Mouse (Mus musculus) hindbrain, embryonic 12.5 days (tissue): Measurements from ENCODE around the gene Syk. TPM values are rescaled to one million over a fixed set of nuclear protein-coding genes. Genes with fewer than 3 reads are reported as not detected.

Experiments used
- ATAC-seq: fragments of 200-750 bp; cut with Nextera tagmentation; 2 replicates; pipeline ENCODE4 v1.8.0; 2017; ENCODE audit warnings: moderate TSS enrichment; ENCODE audit not compliant: low FRiP score
- H3K27ac ChIP-seq: fragments of 300-500 bp; sonication (generic); 2 replicates; pipeline ENCODE4 v1.5.1; 2016; ENCODE audit warnings: mild to moderate bottlenecking
- H3K27me3 ChIP-seq: fragments of 300-500 bp; sonication (generic); 2 replicates; pipeline ENCODE4 v1.6.1; 2016; ENCODE audit warnings: mild to moderate bottlenecking
- H3K36me3 ChIP-seq: fragments of 300-500 bp; sonication (generic); 2 replicates; pipeline ENCODE4 v1.6.1; 2016; ENCODE audit warnings: mild to moderate bottlenecking
- H3K4me1 ChIP-seq: fragments of 300-500 bp; sonication (generic); 2 replicates; pipeline ENCODE4 v1.6.1; 2016
- H3K4me2 ChIP-seq: fragments of 300-500 bp; sonication (generic); replicated peaks from 2 replicates; pipeline ENCODE4 v1.6.1; 2016; ENCODE audit warnings: mild to moderate bottlenecking
- H3K4me3 ChIP-seq: fragments of 300-500 bp; sonication (generic); 2 replicates; pipeline ENCODE4 v1.5.1; 2016; ENCODE audit warnings: mild to moderate bottlenecking
- H3K9ac ChIP-seq: fragments of 300-500 bp; sonication (generic); 2 replicates; pipeline ENCODE4 v1.6.1; 2016; ENCODE audit warnings: mild to moderate bottlenecking, moderate library complexity
- H3K9me3 ChIP-seq: fragments of 300-500 bp; sonication (generic); replicated peaks from 2 replicates; pipeline ENCODE4 v1.6.1; 2016; ENCODE audit warnings: mild to moderate bottlenecking
- WGBS: fragments of 180-500 bp; shearing (Covaris S2); methylation state at CpG from one replicate; pipeline ENCODE4 v1.1.7; 2016; 5-methylcytosine and 5-hydroxymethylcytosine counted together
- polyA plus RNA-seq: library from polyadenylated mRNA; unstranded; fragments of >200 nt; fragmentation: Nextera tagmentation; extraction: Ambion mirVana; gene quantifications from 2 replicates; pipeline ENCODE4 v1.2.1, GENCODE M21; 2016

Gene Syk
- polyA plus RNA-seq, 1 experiment from 2014 or later = 4.1 TPM

- WGBS = 82% methylated on average over 11 of the region's 11 CpGs
- H3K36me3 ChIP-seq = no peaks in the 10 kb centered on the region
- H3K4me1 ChIP-seq = peaks cover under 1% of the 10 kb centered on the region; the same call in 1 of the 2 replicates
- ATAC-seq = no peak
- no peak overlapping the region for H3K4me2 ChIP-seq
- H3K9me3 ChIP-seq = no peaks in the 10 kb centered on the region
- no peak overlapping the region for H3K27ac ChIP-seq
- H3K9ac ChIP-seq = no peak overlapping the region
- H3K4me3 ChIP-seq = no peak overlapping the region
- H3K27me3 ChIP-seq = no peaks in the 10 kb centered on the region; the same call in 1 of the 2 replicates
Observed at GRCm38 (mm10) chr13:52571591-52572384, 11.2 kb upstream of the Syk start.

GRCm38 (mm10) chr13:52572451-52573446 is 10.2 kb upstream of the Syk start:
- Histone ChIP-seq H3K4me3 (no peak overlapping the region), H3K27me3 (no peaks in the 10 kb centered on the region), H3K36me3 (no peaks in the 10 kb centered on the region), H3K9ac (no peak overlapping the region), H3K4me1 (peaks cover 4% of the 10 kb centered on the region; the same call in 1 of the 2 replicates), H3K4me2 (no peak overlapping the region), H3K27ac (no peak overlapping the region), H3K9me3 (no peaks in the 10 kb centered on the region)
- 82% methylated on average over 9 of the region's 9 CpGs for WGBS
- no peak for ATAC-seq

GRCm38 (mm10) chr13:52574311-52574710 is 8.7 kb upstream of the Syk start:
- H3K27ac ChIP-seq = no peak overlapping the region
- H3K9me3 ChIP-seq = no peaks in the 10 kb centered on the region
- peaks cover 8% of the 10 kb centered on the region; the same call in 1 of the 2 replicates for H3K4me1 ChIP-seq
- H3K27me3 ChIP-seq = peaks cover 3% of the 10 kb centered on the region; the same call in 1 of the 2 replicates
- no peak for ATAC-seq
- WGBS = 91% methylated on average over 2 of the region's 2 CpGs
- H3K9ac ChIP-seq = no peak overlapping the region
- H3K4me3 ChIP-seq = no peak overlapping the region
- no peaks in the 10 kb centered on the region for H3K36me3 ChIP-seq
- no peak overlapping the region for H3K4me2 ChIP-seq

- no peak overlapping the region for H3K4me2 ChIP-seq
- 84% methylated on average over 6 of the region's 6 CpGs for WGBS
- H3K9me3 ChIP-seq = no peaks in the 10 kb centered on the region
- H3K27ac ChIP-seq = no peak overlapping the region
- H3K9ac ChIP-seq = no peak overlapping the region
- H3K27me3 ChIP-seq = peaks cover 3% of the 10 kb centered on the region; the same call in 1 of the 2 replicates
- no peak overlapping the region for H3K4me3 ChIP-seq
- no peaks in the 10 kb centered on the region for H3K36me3 ChIP-seq
- ATAC-seq = no peak
- peaks cover 8% of the 10 kb centered on the region; the same call in 1 of the 2 replicates for H3K4me1 ChIP-seq
Observed at GRCm38 (mm10) chr13:52575483-52575882, 7.5 kb upstream of the Syk start.

DNA sequence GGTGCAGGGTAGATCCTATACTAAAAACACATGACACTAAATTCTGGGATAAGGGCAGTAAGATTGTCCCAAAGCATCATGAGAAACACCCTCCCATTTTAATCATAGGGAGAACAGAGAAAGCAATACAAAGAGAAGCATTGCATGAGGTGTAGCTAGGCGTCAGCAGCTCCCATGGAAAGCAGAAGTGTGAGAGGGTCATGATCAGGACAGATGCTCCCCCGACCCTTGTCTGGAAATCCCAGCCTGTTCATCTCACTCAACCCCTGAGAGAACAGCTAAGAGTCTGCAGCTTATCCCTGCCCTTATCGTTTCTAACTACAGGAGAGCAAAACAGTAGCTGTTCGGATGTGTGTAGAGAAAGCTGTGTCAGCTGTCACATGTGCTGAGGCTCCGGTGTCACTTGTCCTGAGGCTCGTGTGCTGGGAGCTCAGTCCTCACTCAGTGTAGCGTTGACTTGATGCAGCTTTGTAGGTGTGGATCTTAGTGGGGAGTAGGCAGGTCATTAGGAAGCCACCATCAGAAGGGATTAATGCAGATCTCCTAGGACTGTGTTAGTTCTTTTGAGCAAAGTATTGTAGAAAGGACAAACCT is 6.9 kb upstream of the Syk start:
- no peak for ATAC-seq
- Histone ChIP-seq H3K27me3 (peaks cover 7% of the 10 kb centered on the region; the same call in 1 of the 2 replicates), H3K27ac (no peak overlapping the region), H3K4me3 (no peak overlapping the region), H3K4me2 (no peak overlapping the region), H3K4me1 (peaks cover 8% of the 10 kb centered on the region; the same call in 1 of the 2 replicates), H3K36me3 (no peaks in the 10 kb centered on the region), H3K9ac (no peak overlapping the region), H3K9me3 (no peaks in the 10 kb centered on the region)
- WGBS = 68% methylated on average over 7 of the region's 7 CpGs

DNA sequence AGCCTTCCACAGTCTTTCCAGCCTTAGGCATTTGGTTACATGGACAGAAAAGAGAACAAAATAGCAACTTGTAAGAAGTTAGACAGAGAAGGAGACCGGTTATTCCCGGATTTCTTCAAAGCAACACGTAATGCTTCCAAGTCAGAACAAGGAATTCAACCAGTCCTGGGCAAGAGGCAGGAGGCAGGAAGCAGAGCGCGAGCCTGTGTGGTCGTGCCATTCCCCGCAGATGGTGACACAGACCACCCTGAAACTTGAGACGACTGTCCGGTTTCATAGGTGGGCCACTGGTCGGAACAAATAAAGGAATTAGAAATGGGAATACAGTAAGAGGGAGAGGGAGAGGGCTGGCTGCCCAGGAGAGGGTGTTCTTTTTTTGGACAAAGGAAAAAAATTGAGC is 6.1 kb upstream of the Syk start:
- Histone ChIP-seq H3K4me1 (peaks cover 8% of the 10 kb centered on the region; the same call in 1 of the 2 replicates), H3K4me3 (no peak overlapping the region), H3K36me3 (no peaks in the 10 kb centered on the region), H3K4me2 (no peak overlapping the region), H3K27me3 (peaks cover 14% of the 10 kb centered on the region; the same call in 1 of the 2 replicates), H3K9me3 (no peaks in the 10 kb centered on the region), H3K27ac (no peak overlapping the region), H3K9ac (no peak overlapping the region)
- ATAC-seq = no peak
- WGBS = 53% methylated on average over 10 of the region's 10 CpGs

DNA sequence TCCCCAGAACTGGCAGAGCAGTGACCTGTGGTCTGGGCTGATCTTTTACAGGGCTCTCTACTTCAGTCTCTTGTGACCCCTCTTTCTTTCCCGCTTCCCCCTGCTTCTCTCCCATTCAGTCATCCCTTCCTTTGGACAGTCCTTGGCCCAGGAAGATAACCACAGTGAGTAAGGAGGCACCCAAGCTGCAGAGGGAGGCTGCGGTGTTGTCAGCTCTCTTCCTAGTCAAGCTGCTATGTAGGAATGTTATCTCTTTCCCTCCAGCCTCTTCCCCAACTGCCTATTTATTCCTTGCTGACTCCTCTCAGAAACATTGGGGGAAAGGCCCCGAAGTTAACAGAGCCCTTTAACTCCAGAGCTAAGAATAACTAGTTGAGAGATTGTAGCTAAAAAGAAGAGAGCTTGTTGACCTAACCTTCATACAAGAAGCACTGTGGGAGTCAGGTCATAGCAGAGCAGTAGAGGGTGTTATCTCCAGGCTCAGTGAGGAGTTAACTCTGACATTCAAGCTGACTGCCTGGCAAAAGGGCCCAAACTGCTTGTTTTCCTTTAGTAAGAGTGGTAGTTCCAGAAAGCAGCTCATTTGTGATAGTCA is 5.5 kb upstream of the Syk start:
- Histone ChIP-seq H3K36me3 (no peaks in the 10 kb centered on the region), H3K4me1 (peaks cover 8% of the 10 kb centered on the region; the same call in 1 of the 2 replicates), H3K9ac (no peak overlapping the region), H3K27me3 (peaks cover 16% of the 10 kb centered on the region), H3K4me3 (no peak overlapping the region), H3K4me2 (no peak overlapping the region), H3K9me3 (no peaks in the 10 kb centered on the region), H3K27ac (no peak overlapping the region)
- 76% methylated on average over 3 of the region's 3 CpGs for WGBS
- ATAC-seq = no peak

GRCm38 (mm10) chr13:52577939-52578338 is 5.0 kb upstream of the Syk start:
- Histone ChIP-seq H3K4me1 (peaks cover 11% of the 10 kb centered on the region), H3K36me3 (no peaks in the 10 kb centered on the region), H3K9ac (no peak overlapping the region), H3K27me3 (peaks cover 21% of the 10 kb centered on the region), H3K9me3 (no peaks in the 10 kb centered on the region), H3K27ac (no peak overlapping the region), H3K4me2 (no peak overlapping the region), H3K4me3 (no peak overlapping the region)
- ATAC-seq = no peak
- 24% methylated on average over 4 of the region's 4 CpGs for WGBS

GRCm38 (mm10) chr13:52578776-52579175 is 4.2 kb upstream of the Syk start:
- Histone ChIP-seq H3K36me3 (no peaks in the 10 kb centered on the region), H3K9ac (no peak overlapping the region), H3K27me3 (peaks cover 27% of the 10 kb centered on the region), H3K4me2 (no peak overlapping the region), H3K4me3 (no peak overlapping the region), H3K4me1 (peaks cover 12% of the 10 kb centered on the region), H3K9me3 (no peaks in the 10 kb centered on the region), H3K27ac (no peak overlapping the region)
- WGBS = 86% methylated on average over 2 of the region's 2 CpGs
- ATAC-seq = no peak

DNA sequence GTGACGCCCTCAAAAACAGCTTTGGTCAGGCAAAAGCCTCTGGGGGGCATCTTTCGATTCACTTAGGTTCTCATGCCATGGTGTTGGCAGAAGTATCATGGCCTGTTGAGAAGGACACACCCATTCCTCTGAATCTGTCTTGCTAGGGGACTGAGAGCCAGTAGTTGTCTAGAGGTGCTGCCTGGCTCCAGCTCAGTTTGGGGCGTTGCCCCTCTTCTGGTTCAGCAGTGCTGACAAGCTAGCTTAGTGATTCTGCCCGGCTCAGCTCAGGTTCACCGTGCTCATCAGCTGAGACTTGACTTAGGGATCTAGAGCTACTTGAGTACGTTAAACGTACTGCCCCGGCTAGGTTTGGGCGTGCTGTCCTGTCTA is 481 bp upstream of the Syk start:
- Histone ChIP-seq H3K27ac (no peak overlapping the region), H3K4me1 (peaks cover 10% of the 10 kb centered on the region), H3K4me3 (peak overlapping the region; percentile 50), H3K9ac (peak overlapping the region; percentile 47; the same call in 1 of the 2 replicates), H3K4me2 (peak overlapping the region; percentile 71), H3K9me3 (no peaks in the 10 kb centered on the region), H3K27me3 (peaks cover 35% of the 10 kb centered on the region), H3K36me3 (no peaks in the 10 kb centered on the region)
- ATAC-seq = no peak
- WGBS = 22% methylated on average over 9 of the region's 9 CpGs

DNA sequence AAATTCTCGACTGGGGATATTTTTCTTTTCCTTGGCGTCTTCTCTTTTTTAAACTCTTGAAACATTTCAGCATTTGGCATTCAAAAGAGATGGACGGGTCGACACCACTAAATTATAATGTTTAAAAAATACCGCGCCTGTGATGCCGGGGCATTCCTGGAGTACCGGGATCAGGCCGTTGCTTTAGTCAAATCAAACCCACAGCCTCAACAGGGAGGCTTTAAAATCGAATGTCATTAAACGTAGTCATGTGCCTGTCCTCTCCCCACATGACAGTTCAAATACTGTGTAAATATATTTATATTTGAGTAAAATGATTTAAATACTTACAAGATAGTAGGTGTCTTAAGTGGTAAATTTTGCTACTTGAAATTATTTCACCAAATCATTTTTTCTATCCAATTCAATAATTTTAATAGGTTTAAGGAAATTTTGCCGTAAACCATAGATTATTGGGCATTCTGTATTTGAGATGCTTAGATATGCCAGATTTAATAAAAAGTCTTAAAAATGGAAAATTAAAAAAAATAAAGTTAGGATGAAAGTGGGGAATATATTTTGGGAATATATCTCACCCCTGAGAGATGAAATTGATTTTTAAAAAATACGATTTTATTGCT is 1.1 kb downstream of the Syk start:
- Histone ChIP-seq H3K9ac (no peak overlapping the region), H3K9me3 (no peaks in the 10 kb centered on the region), H3K36me3 (no peaks in the 10 kb centered on the region), H3K4me3 (no peak overlapping the region), H3K27ac (no peak overlapping the region), H3K27me3 (peaks cover 32% of the 10 kb centered on the region), H3K4me1 (peaks cover 4% of the 10 kb centered on the region; the same call in 1 of the 2 replicates), H3K4me2 (peak overlapping the region; percentile 71)
- WGBS = 21% methylated on average over 13 of the region's 13 CpGs
- ATAC-seq = no peak
